Comparison of ENCODE assay signal across 24 mouse cellular contexts in genomic region chr19:12472381-12472976, GRCm38 (mm10). TPM values are rescaled to one million over a fixed set of nuclear protein-coding genes. Genes with fewer than 3 reads are reported as not detected.
A peak's percentile ranks its signal among the peaks of the same experiment; 100 is the strongest.
DNase-seq lines count a peak whose midpoint lies in the region; ATAC-seq and TF ChIP-seq lines count a peak whose summit lies in the region.
"Had no signal": no experiment of that assay in that cellular context is flagged by ENCODE, and none has a peak within 500 bp of the region (broad histone marks: within the 10 kb centered on the region; RNA-seq: fewer than 3 reads in every experiment).

No protein-coding gene starts in this region.

- 49% methylated on average over 5 of the region's 5 CpGs for WGBS in intestine, postnatal 0 days

- no peak overlapping the region for H3K9ac ChIP-seq in intestine, postnatal 0 days (ENCODE audit: low read depth, low read length)
- H3K9ac ChIP-seq: embryonic facial prominence, embryonic 12.5 days; heart, embryonic 13.5 days; liver, embryonic 13.5 days; neural tube, embryonic 15.5 days had no signal

- no peak for TF ChIP-seq CTCF in layer of hippocampus, adult 2 months (conservative IDR thresholded peaks at IDR 0.05)
- TF ChIP-seq CTCF in intestine, postnatal 0 days (IDR thresholded peaks at IDR 0.05; ENCODE audit: low read depth) = no peak

- no peak for ATAC-seq in intestine, postnatal 0 days

- H3K4me1 ChIP-seq in intestine, postnatal 0 days (replicated peaks; ENCODE audit: control insufficient read depth, insufficient read depth, low read length) = 0 out of 2 replicates have a peak, but pooled peaks cover 7% of the 10 kb centered on the region
- H3K4me1 ChIP-seq: liver, embryonic 13.5 days had no signal

- peaks cover 26% of the 10 kb centered on the region for H3K36me3 ChIP-seq in intestine, postnatal 0 days (ENCODE audit: control insufficient read depth, insufficient read depth)
- H3K36me3 ChIP-seq: embryonic facial prominence, embryonic 12.5 days; heart, embryonic 13.5 days had no signal

- H3K4me3 ChIP-seq in layer of hippocampus, adult 2 months = no peak overlapping the region
- no peak overlapping the region for H3K4me3 ChIP-seq in intestine, postnatal 0 days (ENCODE audit: low read depth, low read length)
- H3K4me3 ChIP-seq: embryonic facial prominence, embryonic 12.5 days; heart, embryonic 13.5 days; hindbrain, embryonic 10.5 days; liver, embryonic 13.5 days; neural tube, embryonic 15.5 days had no signal

- no peak for DNase-seq in layer of hippocampus, adult 2 months (ENCODE audit: low spot score in 2 of 2)
- no peak for DNase-seq in layer of hippocampus, adult 18-20 months (ENCODE audit: low spot score in 2 of 2)
- DNase-seq in urinary bladder, postnatal 14 days (ENCODE audit: low spot score) = peak; percentile 54
- no peak for DNase-seq in urinary bladder, adult 18-20 months (ENCODE audit: low spot score in 2 of 2)
- DNase-seq in testis, postnatal 10 days (ENCODE audit: low spot score) = peak; percentile 36
- DNase-seq in left cerebral cortex, postnatal 10 days (ENCODE audit: extremely low spot score in 1 of 2, low spot score in 2 of 2) = no peak
- no peak for DNase-seq in left cerebral cortex, postnatal 14 days (ENCODE audit: low spot score in 2 of 2)
- DNase-seq: cerebellum, adult 11 months; cerebellum, postnatal 25 days; kidney, postnatal 14 days; liver, embryonic 13.5 days; spleen, adult 18-20 months had no signal

- intact Hi-C loops in left cerebral cortex, postnatal 10 days (cut with DNase I) = no loop called here
- intact Hi-C loops in left cerebral cortex, postnatal 14 days (cut with DNase I) = no loop called here

- H3K27me3 ChIP-seq in intestine, postnatal 0 days (replicated peaks; ENCODE audit: control insufficient read depth, insufficient read depth, low read length) = no peaks in the 10 kb centered on the region
- H3K27me3 ChIP-seq: embryonic facial prominence, embryonic 12.5 days; heart, embryonic 13.5 days; liver, embryonic 13.5 days; neural tube, embryonic 15.5 days had no signal

- no peaks in the 10 kb centered on the region for H3K9me3 ChIP-seq in intestine, postnatal 0 days (ENCODE audit: control insufficient read depth)
- H3K9me3 ChIP-seq: embryonic facial prominence, embryonic 12.5 days; heart, embryonic 13.5 days; hindbrain, embryonic 10.5 days; liver, embryonic 13.5 days; neural tube, embryonic 15.5 days had no signal

- H3K4me2 ChIP-seq in intestine, postnatal 0 days (replicated peaks; ENCODE audit: low read depth) = no peak overlapping the region
- H3K4me2 ChIP-seq: embryonic facial prominence, embryonic 12.5 days; heart, embryonic 13.5 days; liver, embryonic 13.5 days; neural tube, embryonic 15.5 days had no signal

- 0 out of 2 replicates have a peak overlapping the region, but pooled peaks have one; percentile 36 for H3K27ac ChIP-seq in layer of hippocampus, adult 2 months
- H3K27ac ChIP-seq in intestine, postnatal 0 days (ENCODE audit: low read depth, low read length) = peak overlapping the region; percentile 21; the same call in 1 of the 2 replicates
- H3K27ac ChIP-seq: embryonic facial prominence, embryonic 12.5 days; heart, embryonic 13.5 days; hindbrain, embryonic 10.5 days; liver, embryonic 13.5 days; neural tube, embryonic 15.5 days had no signal

RNA-seq across cellular contexts. Expression of gene Mpeg1, which starts 11.9 kb away (rescaled TPM):
- 1 to 10 TPM; 5.4 to 6.6 TPM for total RNA-seq in layer of hippocampus, adult 2 months (2021)
- total RNA-seq in layer of hippocampus, adult 18-20 months (2021) = 1 to 10 TPM; 7.8 to 9.4 TPM
- polyA plus RNA-seq in intestine, postnatal 0 days (2015; fragmentation: Nextera tagmentation; extraction: Ambion mirVana) = 2.2 and 2.7 TPM in 2 replicates
- 1 to 10 TPM; 4.8 to 5.1 TPM for total RNA-seq in left cerebral cortex, postnatal 10 days (2021)
- 1 to 10 TPM; 5.0 to 6.2 TPM for total RNA-seq in left cerebral cortex, postnatal 14 days (2021)

RNA-seq across cellular contexts. Expression of gene Dtx4, which starts 28.8 kb away (rescaled TPM):
- total RNA-seq in layer of hippocampus, adult 2 months (2021) = 10 to 100 TPM; 32.5 to 35.9 TPM
- 10 to 100 TPM; 34.6 to 35.6 TPM for total RNA-seq in layer of hippocampus, adult 18-20 months (2021)
- 4.9 and 5.5 TPM in 2 replicates for polyA plus RNA-seq in intestine, postnatal 0 days (2015; fragmentation: Nextera tagmentation; extraction: Ambion mirVana)
- total RNA-seq in left cerebral cortex, postnatal 10 days (2021) = 10 to 100 TPM; 60.3 to 75.4 TPM
- total RNA-seq in left cerebral cortex, postnatal 14 days (2021) = 10 to 100 TPM; 46.5 to 52.1 TPM

RNA-seq across cellular contexts. Expression of gene Pfpl, which starts 44.8 kb away (rescaled TPM):
- not detected for total RNA-seq in layer of hippocampus, adult 2 months (2021)
- not detected for total RNA-seq in layer of hippocampus, adult 18-20 months (2021)
- not detected in 2 replicates for polyA plus RNA-seq in intestine, postnatal 0 days (2015; fragmentation: Nextera tagmentation; extraction: Ambion mirVana)
- total RNA-seq in left cerebral cortex, postnatal 10 days (2021) = under 1 TPM in 1 of 2 experiments, not detected in 1; 0.08 TPM
- total RNA-seq in left cerebral cortex, postnatal 14 days (2021) = not detected
- total RNA-seq: gastrocnemius, postnatal 4 days; layer of hippocampus, postnatal 14 days; megakaryocyte, adult 5-6 weeks had no signal
- polyA plus RNA-seq: embryonic facial prominence, embryonic 12.5 days; forebrain, embryonic 11.5 days; frontal cortex, adult 2 months; heart, embryonic 13.5 days; hindbrain, embryonic 10.5 days; intestine, embryonic 14.5 days; limb, embryonic 11.5 days; liver, embryonic 13.5 days; neural tube, embryonic 15.5 days had no signal

RNA-seq across cellular contexts. Expression of gene Olfr1441, which starts 55.2 kb away (rescaled TPM):
- total RNA-seq in layer of hippocampus, adult 2 months (2021) = not detected
- total RNA-seq in layer of hippocampus, adult 18-20 months (2021) = not detected
- not detected in 2 replicates for polyA plus RNA-seq in intestine, postnatal 0 days (2015; fragmentation: Nextera tagmentation; extraction: Ambion mirVana)
- total RNA-seq in left cerebral cortex, postnatal 10 days (2021) = not detected
- not detected for total RNA-seq in left cerebral cortex, postnatal 14 days (2021)
- total RNA-seq: gastrocnemius, postnatal 4 days; layer of hippocampus, postnatal 14 days; megakaryocyte, adult 5-6 weeks had no signal
- polyA plus RNA-seq: embryonic facial prominence, embryonic 12.5 days; forebrain, embryonic 11.5 days; frontal cortex, adult 2 months; heart, embryonic 13.5 days; hindbrain, embryonic 10.5 days; intestine, embryonic 14.5 days; limb, embryonic 11.5 days; liver, embryonic 13.5 days; neural tube, embryonic 15.5 days had no signal

Comparison
In these comparisons a context has a peak if more than half of its experiments do, and no peak if none do; other contexts are left out.
1. DNase-seq: peak in urinary bladder, postnatal 14 days (single experiment) and testis, postnatal 10 days (single experiment); none in layer of hippocampus, adult 2 months (0 of 2), layer of hippocampus, adult 18-20 months (0 of 2), urinary bladder, adult 18-20 months (0 of 2), left cerebral cortex, postnatal 10 days (0 of 2) and left cerebral cortex, postnatal 14 days (0 of 2).